Mouse (Mus musculus) midbrain, postnatal 0 days (tissue): ENCODE data around the gene Adamts16. TPM values are rescaled to one million over a fixed set of nuclear protein-coding genes. Genes with fewer than 3 reads are reported as not detected.

ENCODE experiments used
- ATAC-seq: fragments of 200-750 bp; cut with Nextera tagmentation; 2 replicates; pipeline ENCODE4 v1.8.0; 2017; ENCODE audit warnings: moderate number of reproducible peaks, mild to moderate bottlenecking, moderate TSS enrichment, moderate library complexity; ENCODE audit not compliant: low FRiP score
- DNase-seq: peaks from one replicate; pipeline ENCODE4 v3.0.0-alpha.2; 2015; ENCODE audit warnings: low spot score
- H3K27ac ChIP-seq: fragments of 300-500 bp; sonication (generic); 2 replicates; pipeline ENCODE4 v1.5.1; 2014; ENCODE audit warnings: low read depth, mild to moderate bottlenecking, low read length, mixed read lengths
- H3K27me3 ChIP-seq: fragments of 300-500 bp; sonication (generic); 2 replicates; pipeline ENCODE4 v1.6.1; 2014; ENCODE audit warnings: low read length, control low read depth, mixed read lengths; ENCODE audit not compliant: insufficient read depth
- H3K36me3 ChIP-seq: fragments of 300-500 bp; sonication (generic); 2 replicates; pipeline ENCODE4 v1.6.1; 2014; ENCODE audit warnings: low read length, control low read depth, mixed read lengths; ENCODE audit not compliant: insufficient read depth
- H3K4me1 ChIP-seq: fragments of 300-500 bp; sonication (generic); 2 replicates; pipeline ENCODE4 v1.6.1; 2014; ENCODE audit warnings: mild to moderate bottlenecking, control low read depth, antibody characterized with exemption, low read length, mixed read lengths; ENCODE audit not compliant: insufficient read depth
- H3K4me2 ChIP-seq: fragments of 300-500 bp; sonication (generic); 2 replicates; pipeline ENCODE4 v1.6.1; 2014; ENCODE audit warnings: low read depth, mild to moderate bottlenecking, low read length, mixed read lengths; ENCODE audit not compliant: poor library complexity, severe bottlenecking
- H3K4me3 ChIP-seq: fragments of 300-500 bp; sonication (generic); 2 replicates; pipeline ENCODE4 v1.5.1; 2014; ENCODE audit warnings: low read depth, mild to moderate bottlenecking, low read length, moderate library complexity
- H3K9ac ChIP-seq: fragments of 300-500 bp; sonication (generic); replicated peaks from 2 replicates; pipeline ENCODE4 v1.6.1; 2014; ENCODE audit warnings: mild to moderate bottlenecking, low read length, moderate library complexity, mixed read lengths; ENCODE audit not compliant: poor library complexity, severe bottlenecking
- H3K9me3 ChIP-seq: fragments of 300-500 bp; sonication (generic); 2 replicates; pipeline ENCODE4 v1.6.1; 2016; ENCODE audit warnings: low read length, control low read depth
- CTCF ChIP-seq: IDR thresholded peaks from 2 replicates; pipeline ENCODE4 v1.5.1; 2016; ENCODE audit warnings: antibody characterized with exemption, mild to moderate bottlenecking
- WGBS: fragments of 180-500 bp; shearing (Covaris S2); extraction: QIAGEN DNeasy Blood & Tissue Kit; methylation state at CpG from one replicate; pipeline ENCODE4 v1.1.7; 2014; 5-methylcytosine and 5-hydroxymethylcytosine counted together
- polyA plus RNA-seq: library from polyadenylated mRNA; unstranded; fragments of >200 nt; fragmentation: Nextera tagmentation; extraction: Ambion mirVana; gene quantifications from 2 replicates; pipeline ENCODE4 v1.2.1, GENCODE M21; 2015
- total RNA-seq: library from RNA; depleted of rRNA; stranded (reverse); fragments of >200 nt; gene quantifications from 2 replicates; pipeline ENCODE4 v1.2.3, GENCODE M21; 2014; rRNA removed

Adamts16 gene
- total and polyA plus RNA-seq, 2 experiments from 2014 or later, result 2.2 to 4.8 TPM

- H3K27me3 ChIP-seq, result no peaks in the 10 kb centered on the region
- ATAC-seq (no peak), DNase-seq (no peak)
- TF ChIP-seq CTCF, result no peak
- no peak overlapping the region for H3K27ac ChIP-seq
- H3K4me3 ChIP-seq, result no peak overlapping the region
- no peak overlapping the region for H3K4me2 ChIP-seq
- H3K4me1 ChIP-seq, result no peaks in the 10 kb centered on the region
- no peaks in the 10 kb centered on the region for H3K36me3 ChIP-seq
- no peaks in the 10 kb centered on the region for H3K9me3 ChIP-seq
- no peak overlapping the region for H3K9ac ChIP-seq
- WGBS, result 92% methylated on average over 7 of the region's 7 CpGs
Measured at GRCm38 (mm10) chr13:70681411-70682183, 160.0 kb downstream of the Adamts16 start.

DNA sequence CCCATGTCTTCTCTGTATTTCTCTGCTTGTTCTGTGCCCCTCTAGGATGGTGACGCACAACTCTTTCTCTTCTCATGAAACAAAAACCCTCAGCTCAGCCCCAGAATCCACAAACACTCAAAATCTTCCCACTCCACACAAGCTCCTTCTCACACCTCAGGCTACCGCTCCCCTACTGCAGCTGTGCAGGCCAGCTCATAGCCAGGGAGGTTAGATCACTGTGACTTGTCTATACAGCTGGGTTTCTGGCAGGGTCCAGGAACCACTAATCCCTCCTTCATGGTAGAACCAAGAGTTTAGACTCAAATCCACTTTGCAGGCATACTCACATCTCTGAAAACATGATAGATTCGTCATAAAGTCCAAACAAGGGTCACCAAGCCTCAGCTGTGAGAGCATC, 161.3 kb downstream of the Adamts16 start:
- no peaks in the 10 kb centered on the region for H3K4me1 ChIP-seq
- no peak overlapping the region for H3K9ac ChIP-seq
- no peak for TF ChIP-seq CTCF
- H3K36me3 ChIP-seq, result no peaks in the 10 kb centered on the region
- no peak for ATAC-seq
- H3K4me2 ChIP-seq, result no peak overlapping the region
- H3K9me3 ChIP-seq, result no peaks in the 10 kb centered on the region
- WGBS, result 90% methylated on average over 3 of the region's 3 CpGs
- H3K27me3 ChIP-seq, result no peaks in the 10 kb centered on the region
- no peak overlapping the region for H3K27ac ChIP-seq
- no peak for DNase-seq
- no peak overlapping the region for H3K4me3 ChIP-seq

Other genes starting within 250 kb of the Adamts16 start
- gene Ice1, start 204.2 kb downstream of the Adamts16 start, total RNA-seq, result 77.4 and 88.7 TPM in 2 replicates
- gene Ice1, start 204.2 kb downstream of the Adamts16 start, polyA plus RNA-seq, result 23.5 and 25.4 TPM in 2 replicates